Mouse (Mus musculus) hematopoietic stem cell, adult 5-6 weeks (primary cell): ENCODE measurements around the gene Axdnd1. TPM values are rescaled to one million over a fixed set of nuclear protein-coding genes. Genes with fewer than 3 reads are reported as not detected.
A peak's percentile ranks its signal among the peaks of the same experiment; 100 is the strongest.
"Not testable (repeated sequence)": the region's sequence is repeated elsewhere in the genome, so short reads cannot be mapped to it uniquely, and the experiment has no call there.

ENCODE experiments used
- ATAC-seq, 2 experiments: fragments of 125-278 bp in 1 of 2; replicated peaks in 1 of 2; 2 replicates each; pipeline ENCODE4 v1.8.0; 2016 to 2017; ENCODE audit warnings: inconsistent platforms in 2 of 2, mild to moderate bottlenecking in 2 of 2, moderate number of reproducible peaks in 2 of 2, low read depth in 1 of 2, moderate TSS enrichment in 1 of 2; ENCODE audit not compliant: low FRiP score in 2 of 2, poor library complexity in 2 of 2, severe bottlenecking in 2 of 2, insufficient read depth in 1 of 2, low TSS enrichment in 1 of 2
- total RNA-seq: library from RNA; stranded (forward); fragments of 172-1452, 232-1000 nt; gene quantifications from 2 replicates; pipeline ENCODE4 v1.2.3, GENCODE M21; 2017

Axdnd1 gene
- total RNA-seq, 1 experiment from 2014 or later: not detected

DNA sequence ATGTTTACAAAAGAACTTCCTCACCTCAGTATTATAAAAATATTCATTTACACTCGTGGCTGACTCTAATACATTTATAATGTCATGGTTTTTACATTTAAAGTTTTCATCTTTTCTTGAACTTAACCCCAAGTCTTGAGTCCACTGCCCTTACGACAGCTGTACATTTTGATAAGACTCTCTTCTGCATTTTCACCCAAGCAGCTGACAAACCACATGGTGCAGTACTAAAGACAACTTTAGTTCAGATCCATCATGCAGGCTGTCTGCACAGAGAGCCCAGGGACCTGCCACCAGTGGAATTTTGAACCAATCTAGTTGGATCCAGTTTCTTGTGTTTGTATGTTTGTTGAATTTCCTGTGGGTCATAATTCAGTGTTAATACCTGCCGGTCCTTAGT, 34.1 kb downstream of the Axdnd1 start:
- ATAC-seq: peak; percentile 49 to 56; a peak in 2 of 4 replicates

DNA sequence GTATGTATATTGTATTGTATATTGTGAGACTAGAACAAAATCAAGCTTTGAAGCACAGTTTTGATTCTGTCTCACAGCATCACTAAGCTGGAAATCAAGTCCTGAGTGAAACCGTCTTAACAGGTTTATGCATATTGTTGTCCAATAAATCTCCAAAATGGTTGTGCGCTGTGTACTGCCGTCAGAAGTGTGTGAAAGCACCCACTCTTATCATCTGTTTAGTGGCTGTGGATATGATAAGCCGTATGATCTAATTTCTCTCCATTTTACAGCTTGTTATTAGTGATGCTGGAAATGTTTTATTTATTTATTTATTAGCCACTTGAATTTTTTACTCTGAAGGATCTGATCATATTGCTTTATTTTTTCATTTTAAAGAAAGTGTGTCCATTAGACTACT, 34.7 kb downstream of the Axdnd1 start:
- no peak for ATAC-seq

DNA sequence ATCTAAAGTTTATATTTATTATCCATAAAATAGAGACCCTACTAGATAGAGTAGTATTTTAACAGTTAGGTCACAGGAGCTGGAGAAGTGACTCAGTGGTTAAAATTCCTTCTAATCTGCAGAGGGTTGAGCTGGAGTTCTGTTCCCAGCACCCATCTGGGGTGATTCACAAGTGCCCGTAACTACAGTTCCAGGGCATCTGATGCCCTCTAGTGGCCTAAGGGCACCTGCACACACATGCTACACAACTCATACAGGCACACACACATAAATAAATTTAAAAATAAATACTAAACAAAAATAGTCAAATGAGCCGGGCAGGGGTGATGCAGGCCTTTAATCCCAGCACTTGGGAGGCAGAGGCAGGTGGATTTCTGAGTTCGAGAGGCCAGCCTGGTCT, 39.7 kb downstream of the Axdnd1 start:
- no peak for ATAC-seq

DNA sequence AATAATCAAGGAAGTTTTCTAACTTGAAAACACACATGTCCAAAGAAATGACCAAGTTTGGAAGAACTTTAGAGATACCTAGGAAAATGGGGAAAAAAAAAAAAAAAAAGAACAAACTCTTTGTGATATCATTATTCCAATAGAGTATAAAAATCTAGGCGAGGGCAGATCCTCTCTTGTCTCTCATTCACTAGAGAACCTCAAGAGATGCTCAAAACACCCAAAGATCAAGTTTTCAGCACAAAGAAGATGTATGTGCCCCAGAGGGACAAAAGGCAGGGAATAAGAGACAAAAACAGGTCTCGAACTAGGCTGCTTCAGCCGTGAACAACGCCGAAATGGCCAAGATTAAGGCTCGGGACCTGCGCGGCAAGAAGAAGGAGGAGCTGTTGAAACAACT, 55.2 kb downstream of the Axdnd1 start, which contains the start of gene Gm2000:
Gm2000 (plus strand) TSS at position 301 of the 400 bp plus-strand sequence.
- ATAC-seq: no peak

DNA sequence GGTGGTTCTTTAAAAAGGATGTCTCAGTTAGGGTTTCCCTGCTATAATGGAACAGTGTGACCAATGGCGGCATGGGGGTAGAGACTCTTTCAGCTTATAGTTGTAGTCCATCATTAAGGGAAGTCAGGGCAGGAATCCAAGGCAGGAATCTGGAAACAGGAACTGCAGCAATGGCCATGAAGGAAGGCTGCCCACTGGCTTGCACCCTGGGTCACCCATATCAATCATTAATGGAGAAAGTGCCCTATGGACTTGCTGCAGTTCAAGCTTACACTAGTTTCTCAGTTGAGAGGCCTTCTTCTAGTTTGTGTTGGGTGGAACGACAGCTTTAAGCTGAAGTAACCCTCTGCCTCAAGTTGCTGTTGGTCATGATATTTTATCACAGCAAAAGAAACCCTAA, 68.5 kb downstream of the Axdnd1 start:
- ATAC-seq: no peak

DNA sequence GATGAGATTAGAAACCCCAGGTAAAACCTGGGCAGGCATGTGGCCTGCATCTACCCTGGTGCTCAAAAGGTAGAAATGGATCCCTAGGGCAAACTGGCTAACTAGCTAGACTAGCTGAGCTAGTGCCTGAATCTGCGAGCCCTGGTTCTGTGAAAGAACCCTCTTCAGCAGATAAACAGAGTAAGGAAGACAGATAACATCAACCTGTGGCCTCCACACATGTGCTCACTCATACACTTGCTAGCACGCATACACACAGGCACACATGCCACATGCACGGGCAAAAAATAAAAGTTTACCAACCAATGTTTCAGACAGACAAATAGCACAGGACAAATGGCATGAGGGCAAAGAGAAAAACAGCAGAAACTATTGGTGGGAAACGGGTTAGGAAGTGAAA, 70.5 kb downstream of the Axdnd1 start:
- ATAC-seq: no peak

DNA sequence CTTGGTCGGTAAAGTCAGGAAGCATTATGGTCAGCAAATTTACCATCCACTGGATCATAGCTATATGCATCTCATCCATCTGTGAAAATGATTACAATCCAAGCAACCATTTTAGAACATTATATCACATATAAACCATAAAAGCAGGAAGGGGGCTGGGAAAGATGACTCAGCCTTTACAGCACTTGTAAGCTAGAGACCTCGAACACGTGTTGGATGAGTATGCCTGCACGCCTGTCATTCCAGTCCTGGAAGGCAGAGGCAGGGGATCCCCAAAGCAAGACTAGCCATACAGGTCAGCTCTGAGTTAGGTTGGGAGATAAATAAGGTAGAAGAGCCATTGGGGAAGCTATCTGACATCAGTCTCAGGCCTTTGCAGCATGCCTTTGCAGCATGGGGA, 71.9 kb downstream of the Axdnd1 start:
- ATAC-seq: no peak

DNA sequence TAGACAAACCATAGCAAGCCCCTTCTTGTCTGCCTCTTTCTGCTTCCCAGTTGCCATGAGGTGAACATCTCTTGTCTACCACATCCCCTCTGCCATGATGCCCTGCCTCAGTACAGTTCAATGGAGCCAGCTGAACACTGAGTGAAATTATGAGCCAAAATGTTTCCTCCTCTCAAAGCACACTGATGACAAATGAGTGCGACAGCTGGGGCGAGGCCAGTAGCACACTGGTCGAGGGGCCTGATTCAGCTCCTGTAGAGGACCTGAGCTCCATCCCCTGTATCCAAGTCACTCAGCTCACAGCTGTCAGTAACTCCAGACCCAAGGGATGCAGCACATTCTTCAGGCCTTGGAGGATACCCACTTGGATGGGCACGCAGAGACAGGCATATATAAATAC, 75.3 kb downstream of the Axdnd1 start:
- ATAC-seq: no peak

DNA sequence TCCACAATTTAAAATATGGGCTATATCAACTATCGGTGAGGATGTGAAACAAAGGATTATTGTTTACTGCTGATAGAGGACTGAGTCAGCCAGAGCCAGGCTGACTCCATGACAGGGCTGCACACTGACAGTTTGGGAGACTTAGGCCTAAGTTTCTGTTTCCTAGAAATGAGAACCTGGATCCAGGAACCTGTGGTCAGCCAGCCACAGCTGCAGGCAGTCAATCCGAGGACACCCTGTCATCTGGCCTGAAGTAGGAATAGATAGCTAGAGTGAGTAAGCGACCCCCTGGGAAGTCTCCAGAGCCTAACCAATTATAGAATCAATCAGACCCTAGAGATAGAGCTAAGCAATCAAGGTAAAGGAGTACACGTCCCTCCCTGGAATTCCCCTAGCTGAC, 76.5 kb downstream of the Axdnd1 start:
- ATAC-seq: no peak

DNA sequence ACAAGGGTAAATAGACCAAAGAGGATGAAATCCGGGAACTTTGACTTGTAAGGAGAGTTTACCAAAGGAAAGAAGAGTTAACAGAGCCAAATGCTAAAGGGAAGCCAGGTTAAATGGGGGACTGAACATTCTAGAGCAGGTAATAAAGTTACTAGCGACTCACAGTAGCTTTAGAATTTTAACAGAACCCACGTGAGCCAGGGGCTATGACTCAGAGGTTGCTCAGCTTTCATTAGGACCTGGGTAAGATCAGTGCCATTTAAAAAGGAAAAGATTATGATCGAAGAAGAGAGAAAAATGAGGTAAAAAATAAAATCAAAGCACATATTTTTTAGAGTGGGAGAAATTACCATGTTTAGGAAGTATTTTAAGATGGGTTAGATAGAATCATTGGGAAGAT, 80.1 kb downstream of the Axdnd1 start:
- no peak for ATAC-seq

DNA sequence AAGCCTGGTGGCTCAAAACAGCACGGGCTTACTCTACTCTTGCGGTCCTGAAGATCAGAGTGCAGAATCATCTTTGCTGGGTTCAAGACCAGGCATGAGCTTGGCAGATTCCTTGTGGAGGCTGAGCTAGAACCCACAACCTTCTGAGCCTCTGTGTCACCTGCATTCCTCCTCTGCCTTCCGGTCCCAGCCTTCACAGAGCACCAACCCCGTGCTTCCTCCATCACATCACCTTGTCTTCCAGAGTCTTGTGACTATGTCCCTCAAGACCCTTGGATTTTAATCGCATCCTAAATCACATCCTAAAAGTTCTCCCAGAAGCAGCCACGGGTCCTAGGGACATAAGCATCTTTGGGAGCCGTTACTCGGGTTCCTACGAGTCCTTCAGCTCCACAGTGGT, 97.8 kb downstream of the Axdnd1 start:
- no peak for ATAC-seq

DNA sequence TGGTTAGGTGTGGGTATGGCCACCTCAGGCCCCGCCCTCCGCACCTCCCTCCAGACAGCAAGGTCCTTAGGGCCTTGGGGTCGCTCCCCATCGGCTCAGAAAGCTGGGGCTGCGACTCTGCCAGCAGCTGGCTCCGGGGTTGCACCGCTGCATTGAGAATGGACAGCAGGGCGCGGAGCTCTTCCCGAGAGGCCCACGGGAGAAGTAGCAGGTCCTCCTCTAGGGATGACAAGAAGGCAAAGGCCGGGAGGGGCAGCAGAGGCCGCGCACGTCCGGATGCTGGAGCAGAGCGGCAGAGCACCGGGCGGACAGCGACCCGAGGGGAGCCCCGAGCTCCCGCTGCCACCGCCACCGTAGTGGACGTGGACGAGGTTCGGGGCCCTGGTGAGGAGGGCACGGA, 110.3 kb downstream of the Axdnd1 start, which contains the start of gene Nphs2:
Nphs2 (plus strand) TSS at position 98 of the 400 bp plus-strand sequence.
- ATAC-seq: peak; percentile 27 to 66; a peak in 2 of 4 replicates

DNA sequence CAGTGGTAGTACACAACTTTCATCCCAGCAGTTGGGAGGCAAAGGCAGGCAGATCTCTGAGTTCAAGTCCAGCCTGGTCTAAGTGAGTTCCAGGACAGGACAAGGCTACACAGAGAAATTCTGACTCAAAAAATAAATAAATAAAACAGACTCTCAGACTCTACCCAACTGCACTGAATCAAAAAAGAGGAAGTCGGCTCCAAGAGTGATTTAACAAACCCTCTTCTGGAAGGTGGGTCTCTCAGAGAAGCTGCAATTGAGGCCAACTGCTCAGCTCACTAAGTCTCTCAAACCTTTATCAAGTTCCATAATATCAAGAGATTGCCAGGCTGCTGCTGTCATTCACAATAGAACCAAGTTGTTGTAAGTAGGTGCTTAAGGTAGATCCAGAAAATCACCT, 112.4 kb downstream of the Axdnd1 start:
- ATAC-seq: peak; percentile 69 to 92

DNA sequence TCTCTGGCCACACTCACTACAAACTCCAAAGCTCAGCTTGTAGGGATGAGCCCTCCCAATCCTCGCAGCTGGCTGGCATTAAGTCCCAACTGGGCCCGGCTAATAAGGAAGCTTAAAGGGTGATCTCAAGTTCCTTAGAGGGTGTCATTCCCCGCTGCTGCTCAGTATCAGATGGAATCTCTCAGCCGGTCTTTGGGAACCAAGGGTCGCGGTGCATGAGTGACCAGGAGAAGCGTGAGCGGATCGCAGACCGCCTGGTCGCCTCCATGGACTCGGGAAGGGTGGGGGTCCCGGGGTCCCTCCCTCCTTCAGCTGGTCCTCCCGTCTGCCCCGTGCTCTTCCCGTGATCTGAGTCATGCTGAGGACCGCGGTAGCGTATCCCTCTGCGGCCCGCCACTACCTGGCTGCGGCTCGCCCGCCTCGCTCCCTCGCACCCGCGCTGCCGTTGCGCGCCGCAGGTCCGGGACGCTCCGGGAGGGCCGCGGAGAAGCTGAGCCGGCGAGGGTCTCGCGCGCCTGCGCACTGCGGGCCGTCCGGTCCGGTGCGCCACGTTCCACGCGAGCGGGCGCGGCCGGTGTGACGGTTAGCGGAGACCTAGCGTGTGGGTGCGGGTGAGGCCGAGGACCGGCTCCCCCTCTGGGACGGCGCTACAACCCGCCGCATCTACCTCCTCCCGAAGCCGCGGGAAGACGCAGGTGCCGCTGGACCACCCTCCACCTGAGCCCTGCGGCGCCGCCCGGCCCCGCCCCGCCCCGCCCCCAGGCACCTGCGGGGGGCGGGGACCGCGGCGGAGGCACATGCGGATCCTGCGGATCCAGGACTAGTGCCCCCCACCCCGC, 117.8 kb downstream of the Axdnd1 start, which contains the start of gene Tdrd5:
Tdrd5 (minus strand) TSS at position 754 of the 839 bp plus-strand sequence.
- ATAC-seq: peak; percentile 42 to 48

DNA sequence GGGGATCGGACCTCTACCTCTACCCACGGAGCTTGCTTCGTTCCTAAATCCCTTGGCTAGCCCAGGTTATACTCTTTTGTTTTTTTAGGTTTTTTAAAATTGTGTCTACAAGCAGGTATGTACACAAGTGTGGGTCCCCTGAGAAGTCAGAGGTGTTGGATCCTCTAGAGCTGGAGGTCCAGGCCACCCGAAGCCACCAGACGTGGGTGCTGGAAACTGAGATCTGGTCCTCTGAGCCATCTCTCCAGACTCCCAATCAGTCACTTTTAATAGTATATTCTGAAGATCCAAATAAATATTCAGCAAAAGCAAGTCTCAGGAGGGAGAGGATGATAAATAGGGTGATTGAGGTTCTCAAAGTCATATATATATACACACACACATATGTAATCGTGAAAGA, 130.9 kb downstream of the Axdnd1 start:
- ATAC-seq: no peak

DNA sequence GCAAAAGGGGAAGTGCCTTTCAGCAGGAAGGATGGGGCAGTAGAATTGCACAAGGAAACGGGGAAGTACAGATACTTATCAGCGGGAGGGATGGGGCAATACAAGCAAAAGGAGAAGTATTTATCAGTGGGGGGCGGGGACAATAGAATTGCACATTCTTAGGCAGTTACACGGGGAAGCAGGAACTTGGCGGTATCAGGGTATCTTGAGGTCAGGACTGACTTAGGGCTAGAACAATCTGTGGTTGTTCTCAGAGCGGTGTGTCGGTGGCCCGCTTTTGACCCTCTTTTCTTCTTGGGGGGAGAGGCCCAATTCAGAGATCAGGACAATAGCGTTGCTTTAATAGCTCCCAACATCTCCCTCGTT, 131.8 kb downstream of the Axdnd1 start:
- ATAC-seq: not testable (repeated sequence)

DNA sequence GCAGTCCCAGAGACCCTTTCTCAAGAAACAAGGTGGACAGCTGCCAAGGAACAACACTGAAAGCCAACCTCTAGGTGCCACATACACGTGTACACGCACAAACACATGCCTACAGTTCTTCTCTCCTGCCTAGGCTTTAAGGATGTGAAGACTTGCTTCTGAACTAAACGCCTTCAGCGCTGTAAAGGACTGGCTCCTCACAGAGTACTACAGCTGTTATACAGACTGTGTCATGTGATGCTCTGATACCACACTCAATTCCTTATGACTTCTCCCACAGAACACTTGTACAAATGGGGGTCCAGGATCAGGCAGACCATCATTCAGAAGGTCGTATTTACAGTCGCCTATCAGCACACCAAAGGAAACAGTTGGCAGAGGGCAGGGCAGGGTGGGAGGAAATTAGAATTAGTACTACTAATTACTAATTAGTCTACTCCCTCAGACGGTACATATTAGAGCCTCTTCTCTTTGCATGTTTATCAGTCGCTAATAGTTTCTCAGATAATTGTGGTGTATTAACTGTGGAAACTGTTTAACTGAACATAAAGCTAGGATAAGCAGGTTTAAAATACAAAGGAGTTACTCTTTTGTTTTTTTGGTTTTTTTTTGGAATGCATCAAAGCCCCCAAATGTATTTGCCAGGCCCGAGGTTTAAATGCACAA, 132.3 kb downstream of the Axdnd1 start:
- no peak for ATAC-seq

DNA sequence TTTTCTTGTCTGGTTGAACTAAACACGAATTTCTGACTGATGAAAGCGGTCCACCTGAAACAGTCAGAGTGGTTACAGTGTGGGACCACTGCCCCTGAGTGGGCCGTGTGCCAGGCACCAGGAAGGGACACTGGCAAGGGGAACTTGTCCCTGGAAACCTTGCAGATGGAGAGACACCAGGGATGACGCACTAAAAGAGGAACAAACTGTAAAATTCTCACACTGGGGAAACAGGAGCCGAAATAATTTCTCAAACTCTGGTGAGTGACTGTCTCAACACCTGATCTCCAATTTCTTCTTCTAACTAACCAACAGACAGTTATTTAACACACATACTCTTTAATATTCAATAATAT, 135.4 kb downstream of the Axdnd1 start:
- no peak for ATAC-seq
